Mouse (Mus musculus) erythroblast, embryonic 14.5 days (primary cell): Measurements from ENCODE around the gene Slc29a1.

Experiments
- GATA1 ChIP-seq: IDR thresholded peaks from 2 replicates; pipeline ENCODE4 v1.6.1; 2012; ENCODE audit warnings: low read length, inconsistent platforms, mixed read lengths
- TAL1 ChIP-seq: IDR thresholded peaks from 3 replicates; pipeline ENCODE4 v1.6.1; 2012; ENCODE audit warnings: low read length, inconsistent platforms, mixed read lengths

DNA sequence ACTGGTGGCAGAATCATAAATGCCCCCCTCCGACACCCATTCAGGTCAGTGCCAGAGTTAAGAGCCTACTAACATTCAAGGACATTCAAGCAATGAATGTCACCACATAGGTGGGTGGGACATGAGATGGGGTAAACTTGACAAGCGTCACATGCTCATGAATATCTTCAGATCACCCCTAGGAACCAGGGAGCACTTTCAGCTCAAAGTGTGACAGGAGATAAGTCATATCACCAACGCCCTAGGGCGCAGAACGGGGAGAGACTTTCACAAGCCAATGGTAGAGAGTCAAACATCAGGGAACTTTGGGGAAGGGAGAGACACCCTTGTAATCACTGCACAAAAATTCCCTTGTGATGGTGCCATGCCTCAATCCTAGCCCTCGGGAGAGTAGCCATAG lies 17.2 kb downstream of the Slc29a1 start:
- TF ChIP-seq TAL1 (peak; percentile 24; the same call in 1 of the 3 replicates), GATA1 (peak; percentile 58)
